Mouse (Mus musculus) right cerebral cortex, postnatal 25 days (tissue): ENCODE results near the gene Bcl2a1c.
A peak's percentile ranks its signal among the peaks of the same experiment; 100 is the strongest.
"Not testable (repeated sequence)": the region's sequence is repeated elsewhere in the genome, so short reads cannot be mapped to it uniquely, and the experiment has no call there.

ENCODE experiments used
- DNase-seq: peaks from one replicate; pipeline ENCODE4 v3.0.0; 2022

Bcl2a1c gene

DNA sequence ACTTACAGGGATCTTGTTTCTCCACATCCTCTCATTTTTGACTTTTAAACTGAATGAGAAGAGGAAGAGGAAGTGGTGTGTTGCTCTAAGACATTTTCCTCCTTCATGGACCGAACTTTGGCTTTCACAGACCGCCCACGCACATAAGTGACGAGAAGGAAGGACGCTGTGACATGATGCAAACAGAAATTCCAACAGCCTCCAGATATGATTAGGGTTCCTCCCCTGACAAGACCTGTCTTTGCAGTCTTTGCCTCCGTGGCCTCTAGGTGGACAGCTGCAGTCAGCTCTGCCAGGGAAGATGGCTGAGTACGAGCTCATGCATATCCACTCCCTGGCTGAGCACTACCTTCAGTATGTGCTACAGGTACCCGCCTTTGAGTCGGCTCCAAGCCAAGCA lies at the start of gene Bcl2a1c:
Gene Bcl2a1c (plus strand): TSS at position 281 of the 400 bp plus-strand sequence.
- DNase-seq, result not testable (repeated sequence)

GRCm38 (mm10) chr9:114305957-114306356 lies 24.0 kb upstream of the Bcl2a1c start:
- not testable (repeated sequence) for DNase-seq

DNA sequence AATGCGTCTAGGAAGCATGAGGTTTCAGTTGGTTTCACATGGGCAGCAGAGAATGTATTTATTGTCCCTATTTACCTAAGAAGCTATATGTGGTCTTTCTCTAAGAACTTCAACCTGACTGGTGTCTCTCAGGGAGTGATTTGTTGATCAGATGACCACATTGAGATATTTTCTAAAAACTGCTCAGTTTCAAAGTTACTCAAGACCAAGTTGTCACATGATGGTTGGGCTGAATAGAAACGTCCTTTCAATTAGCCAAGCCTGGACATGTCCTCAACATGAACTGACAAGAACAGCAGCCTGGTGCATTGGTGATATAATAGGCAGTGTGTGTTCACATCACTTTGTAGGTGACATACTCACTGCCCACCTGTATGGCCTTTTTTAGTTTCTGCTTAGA lies 18.2 kb upstream of the Bcl2a1c start:
- DNase-seq, result not testable (repeated sequence)

GRCm38 (mm10) chr9:114318021-114318420 lies 11.9 kb upstream of the Bcl2a1c start:
- DNase-seq, result peak; percentile 22

DNA sequence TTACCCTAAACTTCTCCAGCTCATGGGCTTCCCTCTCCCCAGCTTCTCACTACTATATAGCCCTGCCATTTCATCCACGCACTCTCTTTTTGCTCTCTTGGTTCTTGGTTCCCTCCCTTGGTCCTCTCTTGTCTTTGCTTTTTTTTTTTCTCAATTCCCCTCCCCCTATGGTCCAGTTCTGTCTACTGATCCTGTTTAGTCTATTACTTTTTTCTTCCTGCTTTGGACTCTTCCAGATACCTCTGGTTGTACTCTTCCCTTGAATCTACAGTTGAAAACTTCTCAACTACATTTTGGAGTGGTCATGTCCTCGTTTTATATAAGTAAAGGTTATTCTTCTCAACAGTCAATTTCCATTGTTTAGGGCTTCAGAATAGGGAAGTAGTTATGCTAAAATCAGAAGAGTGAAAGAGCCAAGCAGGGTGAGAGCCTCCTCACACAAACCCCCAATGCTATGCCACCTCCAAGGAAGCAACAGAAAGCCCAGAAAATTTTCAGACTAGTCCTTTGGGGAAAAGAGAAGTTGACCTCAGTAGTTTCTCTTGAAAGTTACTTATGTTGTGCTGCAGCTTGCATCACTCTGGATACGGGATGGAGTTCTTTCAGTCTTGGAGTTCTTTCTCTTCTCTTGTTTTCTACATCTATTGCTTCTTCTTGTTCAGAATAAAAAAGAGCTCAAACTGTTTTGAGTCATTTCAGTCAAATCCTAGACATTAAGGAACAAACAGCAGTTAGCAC lies 3.8 kb upstream of the Bcl2a1c start:
- no peak for DNase-seq

- not testable (repeated sequence) for DNase-seq
These were observed 1.6 kb upstream of the Bcl2a1c start for GRCm38 (mm10) chr9:114328332-114328731.

DNA sequence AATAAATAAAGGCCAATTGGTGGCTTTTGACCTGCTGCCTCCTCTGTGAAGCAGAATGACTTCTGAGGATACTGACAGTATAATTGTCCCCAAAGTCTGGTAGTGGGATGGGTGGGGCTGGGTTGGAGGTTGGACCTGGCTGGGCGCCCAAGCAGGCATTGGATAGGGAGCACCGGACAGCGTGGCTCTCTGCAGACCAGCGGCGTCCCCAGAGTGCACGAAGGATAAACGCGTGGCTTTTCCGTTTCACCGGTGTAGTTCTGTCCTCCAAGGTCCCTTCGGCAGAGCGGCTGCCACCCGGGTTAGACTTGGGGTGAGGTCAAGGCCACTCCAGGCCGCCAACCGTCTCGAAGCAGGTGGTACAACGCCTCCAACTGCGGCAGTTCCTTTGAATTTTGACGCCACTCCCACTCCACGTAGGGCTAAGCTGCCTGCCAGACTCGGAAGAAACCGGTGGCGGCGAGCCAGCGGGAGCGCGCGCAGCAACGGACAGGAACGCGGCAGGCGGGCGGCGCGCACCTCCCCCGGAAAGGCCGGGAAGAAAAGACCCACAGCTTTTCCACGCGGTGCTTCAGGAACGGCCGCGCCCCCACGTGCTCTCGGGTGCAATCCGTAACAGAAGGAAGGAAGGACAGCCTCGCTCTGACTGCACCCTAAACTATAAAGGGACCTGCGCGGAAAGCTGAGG lies 38.0 kb downstream of the Bcl2a1c start:
- peak; percentile 85 for DNase-seq

GRCm38 (mm10) chr9:114368471-114368858 lies 38.5 kb downstream of the Bcl2a1c start:
- no peak for DNase-seq

- DNase-seq, result not testable (repeated sequence)
These were observed 39.5 kb downstream of the Bcl2a1c start for GRCm38 (mm10) chr9:114369389-114369788.

DNA sequence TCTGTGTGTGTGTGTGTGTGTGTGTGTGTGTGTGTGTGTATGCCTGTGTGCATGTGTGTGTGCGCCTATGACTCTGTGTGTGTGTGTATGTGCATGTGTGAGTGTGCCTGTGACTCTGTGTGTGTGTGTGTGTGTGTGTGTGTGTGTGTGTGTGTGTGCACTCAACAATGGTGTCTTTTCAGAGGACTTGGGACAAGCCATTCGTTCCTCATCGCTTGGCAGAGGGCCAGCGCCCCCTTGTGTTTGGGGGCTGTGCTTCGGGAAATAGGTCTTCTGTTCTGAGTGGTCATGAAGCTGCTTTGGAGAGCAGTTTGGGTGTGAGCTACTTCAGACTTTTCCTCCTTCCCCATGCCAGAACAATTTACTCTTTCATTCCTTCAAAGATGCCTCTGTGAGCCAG lies 41.8 kb downstream of the Bcl2a1c start:
- DNase-seq, result not testable (repeated sequence)

- DNase-seq, result no peak
These were observed 45.5 kb downstream of the Bcl2a1c start for GRCm38 (mm10) chr9:114375276-114375962.

GRCm38 (mm10) chr9:114377168-114377567 lies 47.2 kb downstream of the Bcl2a1c start:
- no peak for DNase-seq

DNA sequence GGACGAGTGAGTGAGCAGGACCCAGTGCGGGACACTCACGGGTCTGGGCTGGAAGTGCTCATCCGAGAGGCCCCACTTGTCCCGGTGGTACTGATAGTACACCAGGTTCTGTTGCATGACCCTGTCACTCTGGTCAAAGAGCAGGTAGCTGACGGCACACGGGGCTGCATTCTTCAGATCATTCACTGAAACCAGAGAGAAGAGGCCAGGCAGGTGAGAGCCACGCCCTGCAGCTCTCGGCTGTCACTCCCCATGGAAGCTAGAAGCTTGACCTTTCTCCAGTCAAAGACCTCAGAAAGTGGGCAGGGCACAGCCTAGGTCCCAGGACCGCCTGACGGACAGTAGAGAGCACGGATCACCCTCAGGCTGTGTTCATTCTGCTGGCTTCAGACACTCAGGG lies 49.9 kb downstream of the Bcl2a1c start:
- no peak for DNase-seq
